In the genomic region with DNA sequence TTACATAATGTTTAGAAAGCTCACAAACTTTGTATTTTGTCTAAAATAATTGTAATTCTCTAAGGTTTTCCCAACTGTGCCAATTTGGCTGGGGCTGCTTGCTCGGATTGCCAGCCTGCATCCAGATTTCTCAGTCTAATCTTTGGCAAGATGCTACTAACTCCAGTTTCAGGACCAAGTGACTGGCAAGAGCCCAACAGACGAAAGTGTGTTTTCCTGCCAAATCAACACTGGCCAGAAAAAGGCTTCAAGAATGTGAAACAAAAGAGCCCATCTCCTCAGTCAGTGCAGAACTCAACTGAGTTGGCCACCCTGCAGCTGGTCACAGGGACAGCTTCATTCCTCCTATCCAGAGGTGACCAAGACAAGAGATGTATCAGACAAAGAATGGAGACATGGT, we compare ENCODE assay signal across 8 mouse cellular contexts.
DNase-seq lines count a peak whose midpoint lies in the region; ATAC-seq and TF ChIP-seq lines count a peak whose summit lies in the region.

No protein-coding gene starts in this region.

- no peak overlapping the region for H3K9ac ChIP-seq in neural tube, embryonic 14.5 days (replicated peaks; ENCODE audit: low read depth, low read length)

- ATAC-seq in neural tube, embryonic 14.5 days (ENCODE audit: low read depth), result peak; percentile 34; the same call in 1 of the 2 replicates
- ATAC-seq in monocyte, adult 5-6 weeks (replicated peaks; ENCODE audit: insufficient number of reproducible peaks, low FRiP score, low TSS enrichment, poor library complexity, severe bottlenecking), result no peak

- H3K36me3 ChIP-seq in neural tube, embryonic 14.5 days (ENCODE audit: control insufficient read depth, insufficient read depth, low read length), result no peaks in the 10 kb centered on the region

- H3K27me3 ChIP-seq in neural tube, embryonic 14.5 days (ENCODE audit: control insufficient read depth, insufficient read depth, low read length), result no peaks in the 10 kb centered on the region

- no peak overlapping the region for H3K27ac ChIP-seq in layer of hippocampus, adult 2 months
- H3K27ac ChIP-seq in neural tube, embryonic 14.5 days (ENCODE audit: low read depth, low read length), result no peak overlapping the region

- no peak for TF ChIP-seq CTCF in layer of hippocampus, adult 2 months (conservative IDR thresholded peaks at IDR 0.05)

- H3K4me2 ChIP-seq in neural tube, embryonic 14.5 days (ENCODE audit: low read depth, low read length), result no peak overlapping the region

- H3K4me1 ChIP-seq in neural tube, embryonic 14.5 days (ENCODE audit: control insufficient read depth, insufficient read depth, low read length), result no peaks in the 10 kb centered on the region

- 60% methylated on average over 2 of the region's 2 CpGs for WGBS in neural tube, embryonic 14.5 days

- H3K4me3 ChIP-seq in layer of hippocampus, adult 2 months, result no peak overlapping the region
- no peak overlapping the region for H3K4me3 ChIP-seq in neural tube, embryonic 14.5 days (ENCODE audit: low read depth, low read length)

- H3K9me3 ChIP-seq in neural tube, embryonic 14.5 days (ENCODE audit: control insufficient read depth, low read length), result no peaks in the 10 kb centered on the region

- peak; percentile 3 for DNase-seq in adrenal gland, adult 8-10 months
- DNase-seq in adrenal gland, adult 18-20 months (ENCODE audit: low spot score in 2 of 2), result no peak
- DNase-seq in urinary bladder, postnatal 14 days (ENCODE audit: low spot score), result peak; percentile 7
- no peak for DNase-seq in urinary bladder, postnatal 4 days (ENCODE audit: low spot score in 2 of 2)
- peak; percentile 50 to 80 for DNase-seq in layer of hippocampus, adult 2 months (ENCODE audit: low spot score in 2 of 2)
- DNase-seq in thymus, postnatal 14 days, result no peak

Comparison
In these comparisons a context has a peak if more than half of its experiments do, and no peak if none do; other contexts are left out.
1. DNase-seq: peak in adrenal gland, adult 8-10 months (single experiment), urinary bladder, postnatal 14 days (single experiment) and layer of hippocampus, adult 2 months (2 of 2); none in adrenal gland, adult 18-20 months (0 of 2), urinary bladder, postnatal 4 days (0 of 2) and thymus, postnatal 14 days (single experiment).